Mouse (Mus musculus): Measurements from ENCODE around the gene Ear14. TPM values are rescaled to one million over a fixed set of nuclear protein-coding genes. Genes with fewer than 3 reads are reported as not detected.
"Not testable (repeated sequence)": the region's sequence is repeated elsewhere in the genome, so short reads cannot be mapped to it uniquely, and the experiment has no call there.

Gene Ear14
- polyA plus RNA-seq (2016; fragmentation: Nextera tagmentation; extraction: Ambion mirVana): not detected in 2 replicates

- no peak for DNase-seq (ENCODE audit: low spot score)
- Histone ChIP-seq H3K27me3 (ENCODE audit: low read depth, poor library complexity, severe bottlenecking) (no peaks in the 10 kb centered on the region), H3K4me1 (no peaks in the 10 kb centered on the region), H3K27ac (no peak within 1 kb of the TSS), H3K36me3 (no peaks in the 10 kb centered on the region), H3K9me3 (replicated peaks) (no peaks in the 10 kb centered on the region), H3K4me3 (no peak within 1 kb of the TSS)
- WGBS: 89% methylated on average over 2 of the region's 2 CpGs
These were observed at the start of gene Ear14 for GRCm38 (mm10) chr14:51203115-51203514. Gene Ear14 (plus strand): TSS chr14:51203391.

- 79% methylated on average over 5 of the region's 5 CpGs for WGBS
These were observed 47.0 kb upstream of the Ear14 start for GRCm38 (mm10) chr14:51156056-51156735.

GRCm38 (mm10) chr14:51156736-51157068 lies 46.5 kb upstream of the Ear14 start:
- H3K9me3 ChIP-seq (replicated peaks): no peaks in the 10 kb centered on the region
- DNase-seq (ENCODE audit: low spot score): no peak
- no peaks in the 10 kb centered on the region for H3K36me3 ChIP-seq
- 55% methylated on average over 4 of the region's 4 CpGs for WGBS
- no peak overlapping the region for H3K4me3 ChIP-seq
- H3K27me3 ChIP-seq (ENCODE audit: low read depth, poor library complexity, severe bottlenecking): no peaks in the 10 kb centered on the region
- H3K27ac ChIP-seq: no peak overlapping the region
- no peaks in the 10 kb centered on the region for H3K4me1 ChIP-seq

More at GRCm38 (mm10) chr14:51156056-51156735, 47.0 kb upstream of the Ear14 start:
- H3K9me3 ChIP-seq (replicated peaks): no peaks in the 10 kb centered on the region
- no peaks in the 10 kb centered on the region for H3K36me3 ChIP-seq
- H3K4me1 ChIP-seq: no peaks in the 10 kb centered on the region
- no peak overlapping the region for H3K27ac ChIP-seq
- no peak overlapping the region for H3K4me3 ChIP-seq
- H3K27me3 ChIP-seq (ENCODE audit: low read depth, poor library complexity, severe bottlenecking): no peaks in the 10 kb centered on the region
- no peak for DNase-seq (ENCODE audit: low spot score)

- Histone ChIP-seq H3K36me3 (no peaks in the 10 kb centered on the region), H3K4me1 (no peaks in the 10 kb centered on the region), H3K4me3 (no peak overlapping the region), H3K9me3 (replicated peaks) (no peaks in the 10 kb centered on the region), H3K27ac (no peak overlapping the region), H3K27me3 (ENCODE audit: low read depth, poor library complexity, severe bottlenecking) (no peaks in the 10 kb centered on the region)
- WGBS: 91% methylated on average over 1 of the region's 1 CpGs
- no peak for DNase-seq (ENCODE audit: low spot score)
These were observed 46.1 kb upstream of the Ear14 start for GRCm38 (mm10) chr14:51157072-51157471.

GRCm38 (mm10) chr14:51161976-51162375 lies 41.2 kb upstream of the Ear14 start, which contains the start of gene Rnase2b:
Gene Rnase2b (plus strand): TSS chr14:51162260.
- H3K4me1 ChIP-seq; H3K27me3 ChIP-seq (ENCODE audit: low read depth, poor library complexity, severe bottlenecking); H3K4me3 ChIP-seq; DNase-seq (ENCODE audit: low spot score); H3K36me3 ChIP-seq; H3K27ac ChIP-seq; H3K9me3 ChIP-seq (replicated peaks): not testable (repeated sequence)
- WGBS: 90% methylated on average over 3 of the region's 3 CpGs

- H3K27me3 ChIP-seq (ENCODE audit: low read depth, poor library complexity, severe bottlenecking); DNase-seq (ENCODE audit: low spot score); H3K9me3 ChIP-seq (replicated peaks); H3K36me3 ChIP-seq; H3K4me3 ChIP-seq; H3K27ac ChIP-seq; H3K4me1 ChIP-seq: not testable (repeated sequence)
- 92% methylated on average over 6 of the region's 6 CpGs for WGBS
These were observed 39.9 kb upstream of the Ear14 start for GRCm38 (mm10) chr14:51163323-51163722.

GRCm38 (mm10) chr14:51165435-51165834 lies 37.8 kb upstream of the Ear14 start:
- no peaks in the 10 kb centered on the region for H3K4me1 ChIP-seq
- H3K27me3 ChIP-seq (ENCODE audit: low read depth, poor library complexity, severe bottlenecking): no peaks in the 10 kb centered on the region
- no peaks in the 10 kb centered on the region for H3K36me3 ChIP-seq
- H3K9me3 ChIP-seq (replicated peaks): no peaks in the 10 kb centered on the region
- no peak overlapping the region for H3K27ac ChIP-seq
- WGBS: 100% methylated on average over 1 of the region's 1 CpGs
- no peak overlapping the region for H3K4me3 ChIP-seq
- DNase-seq (ENCODE audit: low spot score): no peak

GRCm38 (mm10) chr14:51166068-51166467 lies 37.1 kb upstream of the Ear14 start:
- H3K27ac ChIP-seq: no peak overlapping the region
- no peak overlapping the region for H3K4me3 ChIP-seq
- H3K36me3 ChIP-seq: no peaks in the 10 kb centered on the region
- DNase-seq (ENCODE audit: low spot score): no peak
- no peaks in the 10 kb centered on the region for H3K27me3 ChIP-seq (ENCODE audit: low read depth, poor library complexity, severe bottlenecking)
- no peaks in the 10 kb centered on the region for H3K4me1 ChIP-seq
- no peaks in the 10 kb centered on the region for H3K9me3 ChIP-seq (replicated peaks)

- H3K36me3 ChIP-seq; H3K9me3 ChIP-seq (replicated peaks); H3K27ac ChIP-seq; H3K27me3 ChIP-seq (ENCODE audit: low read depth, poor library complexity, severe bottlenecking); H3K4me1 ChIP-seq; H3K4me3 ChIP-seq: not testable (repeated sequence)
- peak; percentile 55 for DNase-seq (ENCODE audit: low spot score)
- WGBS: 38% methylated on average over 9 of the region's 9 CpGs
These were observed 30.9 kb upstream of the Ear14 start for GRCm38 (mm10) chr14:51172095-51172865.

- not testable (repeated sequence) for H3K27me3 ChIP-seq (ENCODE audit: low read depth, poor library complexity, severe bottlenecking); H3K36me3 ChIP-seq; H3K4me1 ChIP-seq; H3K27ac ChIP-seq; DNase-seq (ENCODE audit: low spot score); H3K9me3 ChIP-seq (replicated peaks); H3K4me3 ChIP-seq
- 73% methylated on average over 4 of the region's 4 CpGs for WGBS
These were observed 30.2 kb upstream of the Ear14 start for GRCm38 (mm10) chr14:51172947-51173346.

GRCm38 (mm10) chr14:51173843-51174242 lies 29.3 kb upstream of the Ear14 start:
- no peak for DNase-seq (ENCODE audit: low spot score)
- Histone ChIP-seq H3K4me3 (no peak overlapping the region), H3K27me3 (ENCODE audit: low read depth, poor library complexity, severe bottlenecking) (no peaks in the 10 kb centered on the region), H3K4me1 (no peaks in the 10 kb centered on the region), H3K36me3 (no peaks in the 10 kb centered on the region), H3K27ac (no peak overlapping the region), H3K9me3 (replicated peaks) (no peaks in the 10 kb centered on the region)
- 77% methylated on average over 4 of the region's 4 CpGs for WGBS

- not testable (repeated sequence) for H3K27me3 ChIP-seq (ENCODE audit: low read depth, poor library complexity, severe bottlenecking); DNase-seq (ENCODE audit: low spot score); H3K36me3 ChIP-seq; H3K4me1 ChIP-seq; H3K27ac ChIP-seq; H3K4me3 ChIP-seq; H3K9me3 ChIP-seq (replicated peaks)
- 88% methylated on average over 2 of the region's 2 CpGs for WGBS
These were observed 22.1 kb upstream of the Ear14 start for GRCm38 (mm10) chr14:51181051-51181450.

- WGBS: 97% methylated on average over 4 of the region's 4 CpGs
- Histone ChIP-seq H3K4me1 (no peaks in the 10 kb centered on the region), H3K4me3 (no peak overlapping the region), H3K27me3 (ENCODE audit: low read depth, poor library complexity, severe bottlenecking) (no peaks in the 10 kb centered on the region), H3K9me3 (replicated peaks) (no peaks in the 10 kb centered on the region), H3K36me3 (no peaks in the 10 kb centered on the region), H3K27ac (no peak overlapping the region)
- DNase-seq (ENCODE audit: low spot score): no peak
These were observed 7.5 kb upstream of the Ear14 start for GRCm38 (mm10) chr14:51195681-51196080.
